Mouse (Mus musculus): ENCODE data around the gene Zfp853.

DNA sequence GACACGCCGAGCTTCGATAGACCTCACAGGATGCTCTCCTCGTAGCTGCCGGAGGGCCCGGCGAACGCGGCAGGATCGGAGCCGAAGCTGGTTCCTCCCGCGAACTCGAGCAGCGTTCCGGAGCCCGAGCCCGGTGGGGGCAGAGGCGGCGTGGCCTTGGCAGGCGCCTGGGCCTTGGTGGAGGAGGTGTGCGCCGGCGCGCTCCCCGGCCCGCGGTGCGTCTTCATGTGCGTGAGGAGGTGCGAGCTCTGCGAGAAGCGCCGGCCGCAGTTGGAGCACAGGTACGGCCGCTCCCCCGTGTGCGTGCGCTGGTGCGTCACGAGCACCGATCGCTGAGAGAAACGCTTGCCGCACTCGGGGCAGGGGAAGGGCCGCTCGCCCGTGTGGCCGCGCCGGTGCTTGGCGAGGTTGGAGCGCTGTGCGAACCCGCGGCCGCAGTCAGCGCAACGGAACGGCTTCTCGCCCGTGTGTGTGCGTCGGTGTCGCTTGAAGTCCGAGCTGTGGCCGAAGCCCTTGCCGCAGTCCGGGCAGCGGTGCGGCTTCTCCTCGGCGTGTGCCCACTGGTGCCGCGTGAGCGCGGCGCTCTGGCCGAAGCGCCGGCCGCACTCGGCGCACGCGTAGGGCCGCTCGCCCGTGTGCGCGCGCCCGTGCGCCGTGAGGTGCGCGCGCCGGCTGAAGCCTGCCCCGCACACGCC lies 40.1 kb downstream of the Zfp853 start:
- TF ChIP-seq CTCF (IDR thresholded peaks at IDR 0.05; ENCODE audit: borderline replicate concordance, insufficient read depth, low read depth, low read length): no peak
- peak; percentile 54; the same call in 1 of the 2 replicates for TF ChIP-seq POLR2A (IDR thresholded peaks at IDR 0.05; ENCODE audit: borderline replicate concordance, insufficient read depth, low read length)
